Mouse (Mus musculus) limb, embryonic 11.5 days (tissue): ENCODE measurements at regions not wholly inside any gene's neighbourhood (a gene's known extent, or its start where the extent isn't known, plus 50 kb on each side); places are given as distances from the start of the nearest gene placed in this dataset.

Experiments used
- ATAC-seq: fragments of 200-750 bp; cut with Nextera tagmentation; 2 replicates; pipeline ENCODE4 v1.8.0; 2017; ENCODE audit warnings: low read depth; ENCODE audit not compliant: insufficient number of reproducible peaks, low FRiP score, low TSS enrichment
- DNase-seq: peaks from one replicate; pipeline ENCODE4 v3.0.0-alpha.2; 2015; ENCODE audit warnings: low spot score
- H3K27ac ChIP-seq: fragments of 300-500 bp; sonication (generic); replicated peaks from 2 replicates; pipeline ENCODE4 v1.5.1; 2014; ENCODE audit warnings: low read depth, mild to moderate bottlenecking, low read length
- H3K27me3 ChIP-seq: fragments of 300-500 bp; sonication (generic); 2 replicates; pipeline ENCODE4 v1.6.1; 2014; ENCODE audit warnings: mild to moderate bottlenecking, low read length, mixed read lengths; ENCODE audit not compliant: control insufficient read depth, insufficient read depth
- H3K36me3 ChIP-seq: fragments of 300-500 bp; sonication (generic); 2 replicates; pipeline ENCODE4 v1.6.1; 2014; ENCODE audit warnings: mild to moderate bottlenecking, low read length, moderate library complexity, mixed read lengths; ENCODE audit not compliant: control insufficient read depth, insufficient read depth
- H3K4me1 ChIP-seq: fragments of 300-500 bp; sonication (generic); 2 replicates; pipeline ENCODE4 v1.6.1; 2014; ENCODE audit warnings: low read length, mixed read lengths; ENCODE audit not compliant: control insufficient read depth, insufficient read depth
- H3K4me2 ChIP-seq: fragments of 300-500 bp; sonication (generic); 2 replicates; pipeline ENCODE4 v1.6.1; 2014; ENCODE audit warnings: low read depth, mild to moderate bottlenecking, moderate library complexity; ENCODE audit not compliant: severe bottlenecking
- H3K4me3 ChIP-seq: fragments of 300-500 bp; sonication (generic); 2 replicates; pipeline ENCODE4 v1.5.1; 2014; ENCODE audit warnings: low read depth, low read length
- H3K9ac ChIP-seq: fragments of 300-500 bp; sonication (generic); 2 replicates; pipeline ENCODE4 v1.6.1; 2014; ENCODE audit warnings: mild to moderate bottlenecking, low read length
- H3K9me3 ChIP-seq: fragments of 300-500 bp; sonication (generic); 2 replicates; pipeline ENCODE4 v1.6.1; 2016; ENCODE audit warnings: low read length; ENCODE audit not compliant: control insufficient read depth
- WGBS: fragments of 180-500 bp; shearing (Covaris S2); extraction: QIAGEN DNeasy Blood & Tissue Kit; methylation state at CpG from one replicate; pipeline ENCODE4 v1.1.7; 2014; 5-methylcytosine and 5-hydroxymethylcytosine counted together

GRCm38 (mm10) chr12:15584721-15585120, 232.0 kb downstream of the Trib2 start:
- no peak overlapping the region for H3K4me2 ChIP-seq
- no peaks in the 10 kb centered on the region for H3K27me3 ChIP-seq
- H3K27ac ChIP-seq = no peak overlapping the region
- DNase-seq (no peak), ATAC-seq (no peak)
- no peaks in the 10 kb centered on the region for H3K4me1 ChIP-seq
- H3K9me3 ChIP-seq = no peaks in the 10 kb centered on the region
- 91% methylated on average over 4 of the region's 4 CpGs for WGBS
- no peak overlapping the region for H3K4me3 ChIP-seq
- no peak overlapping the region for H3K9ac ChIP-seq
- H3K36me3 ChIP-seq = no peaks in the 10 kb centered on the region

- Histone ChIP-seq H3K4me1 (no peaks in the 10 kb centered on the region), H3K27ac (no peak overlapping the region), H3K4me2 (no peak overlapping the region), H3K4me3 (no peak overlapping the region), H3K9ac (no peak overlapping the region), H3K36me3 (no peaks in the 10 kb centered on the region), H3K27me3 (no peaks in the 10 kb centered on the region), H3K9me3 (no peaks in the 10 kb centered on the region)
- ATAC-seq (no peak; the same call in 1 of the 2 replicates), DNase-seq (no peak)
- 24% methylated on average over 4 of the region's 4 CpGs for WGBS
Observed at GRCm38 (mm10) chr12:15566785-15567109, 250.0 kb downstream of the Trib2 start.

- Histone ChIP-seq H3K4me2 (no peak overlapping the region), H3K27ac (no peak overlapping the region), H3K9me3 (no peaks in the 10 kb centered on the region), H3K4me1 (no peaks in the 10 kb centered on the region), H3K36me3 (no peaks in the 10 kb centered on the region), H3K9ac (no peak overlapping the region), H3K27me3 (no peaks in the 10 kb centered on the region), H3K4me3 (no peak overlapping the region)
- 22% methylated on average over 3 of the region's 3 CpGs for WGBS
- peak; percentile 43 for DNase-seq
- peak; percentile 73 for ATAC-seq
Observed at GRCm38 (mm10) chr12:15565941-15566784, 250.6 kb downstream of the Trib2 start.

- no peak overlapping the region for H3K4me2 ChIP-seq
- no peaks in the 10 kb centered on the region for H3K27me3 ChIP-seq
- no peak overlapping the region for H3K4me3 ChIP-seq
- no peak overlapping the region for H3K9ac ChIP-seq
- no peak overlapping the region for H3K27ac ChIP-seq
- H3K4me1 ChIP-seq = no peaks in the 10 kb centered on the region
- H3K9me3 ChIP-seq = no peaks in the 10 kb centered on the region
- no peak for DNase-seq
- WGBS = 48% methylated on average over 4 of the region's 4 CpGs
- no peak for ATAC-seq
- no peaks in the 10 kb centered on the region for H3K36me3 ChIP-seq
Observed at GRCm38 (mm10) chr12:15562826-15563225, 253.9 kb downstream of the Trib2 start.

GRCm38 (mm10) chr12:15555471-15555870, 261.3 kb downstream of the Trib2 start:
- 88% methylated on average over 6 of the region's 6 CpGs for WGBS
- H3K4me3 ChIP-seq = no peak overlapping the region
- ATAC-seq (no peak), DNase-seq (no peak)
- H3K9ac ChIP-seq = no peak overlapping the region
- H3K36me3 ChIP-seq = no peaks in the 10 kb centered on the region
- no peak overlapping the region for H3K4me2 ChIP-seq
- H3K27me3 ChIP-seq = no peaks in the 10 kb centered on the region
- H3K4me1 ChIP-seq = no peaks in the 10 kb centered on the region
- no peaks in the 10 kb centered on the region for H3K9me3 ChIP-seq
- H3K27ac ChIP-seq = no peak overlapping the region

- Histone ChIP-seq H3K9ac (no peak overlapping the region), H3K4me1 (no peaks in the 10 kb centered on the region), H3K4me2 (no peak overlapping the region), H3K27me3 (no peaks in the 10 kb centered on the region), H3K9me3 (no peaks in the 10 kb centered on the region), H3K36me3 (no peaks in the 10 kb centered on the region), H3K27ac (no peak overlapping the region), H3K4me3 (no peak overlapping the region)
- DNase-seq (no peak), ATAC-seq (no peak)
- 69% methylated on average over 4 of the region's 4 CpGs for WGBS
Observed at GRCm38 (mm10) chr12:15553681-15554007, 263.1 kb downstream of the Trib2 start.

- Histone ChIP-seq H3K27me3 (no peaks in the 10 kb centered on the region), H3K9me3 (no peaks in the 10 kb centered on the region), H3K4me1 (no peaks in the 10 kb centered on the region), H3K36me3 (no peaks in the 10 kb centered on the region), H3K27ac (no peak overlapping the region), H3K4me3 (no peak overlapping the region), H3K4me2 (no peak overlapping the region), H3K9ac (no peak overlapping the region)
- no peak for ATAC-seq
- no peak for DNase-seq
- WGBS = 82% methylated on average over 6 of the region's 6 CpGs
Observed at GRCm38 (mm10) chr12:15552979-15553680, 263.6 kb downstream of the Trib2 start.

- no peak for DNase-seq
- Histone ChIP-seq H3K9ac (no peak overlapping the region), H3K4me1 (no peaks in the 10 kb centered on the region), H3K36me3 (no peaks in the 10 kb centered on the region), H3K4me3 (no peak overlapping the region), H3K27ac (no peak overlapping the region), H3K9me3 (no peaks in the 10 kb centered on the region), H3K4me2 (no peak overlapping the region), H3K27me3 (no peaks in the 10 kb centered on the region)
- 80% methylated on average over 2 of the region's 2 CpGs for WGBS
- ATAC-seq = no peak
Observed at GRCm38 (mm10) chr12:15552210-15552609, 264.5 kb downstream of the Trib2 start.
